Mouse (Mus musculus) heart, adult 18-20 months (tissue): Measurements from ENCODE around the gene B4galt1. TPM values are rescaled to one million over a fixed set of nuclear protein-coding genes. Genes with fewer than 3 reads are reported as not detected.

Source experiments
- DNase-seq, 2 experiments: peaks; one replicate each; pipeline ENCODE4 v3.0.0; 2021 to 2022; ENCODE audit warnings: mixed read lengths in 1 of 2
- total RNA-seq, 2 experiments: library from RNA; stranded (reverse); gene quantifications; 2 replicates each; pipeline ENCODE4 v1.2.3; 2021

B4galt1 gene
- total RNA-seq, 2 experiments from 2014 or later = 58.2 to 59.1 TPM

- DNase-seq = peak in 1 of 2 experiments; percentile 54
Measured at GRCm38 (mm10) chr4:40843726-40844125, 10.1 kb downstream of the B4galt1 start.

GRCm38 (mm10) chr4:40840448-40840847, 13.4 kb downstream of the B4galt1 start:
- peak; percentile 44 to 67 for DNase-seq

GRCm38 (mm10) chr4:40839251-40839650, 14.6 kb downstream of the B4galt1 start:
- DNase-seq = peak in 1 of 2 experiments; percentile 41

- peak; percentile 79 to 80 for DNase-seq
Measured at GRCm38 (mm10) chr4:40837451-40838285, 16.1 kb downstream of the B4galt1 start.

GRCm38 (mm10) chr4:40837008-40837407, 16.8 kb downstream of the B4galt1 start:
- DNase-seq = no peak

- peak in 1 of 2 experiments; percentile 8 for DNase-seq
Measured at GRCm38 (mm10) chr4:40834872-40835271, 18.9 kb downstream of the B4galt1 start.

- no peak for DNase-seq
Measured at GRCm38 (mm10) chr4:40834232-40834786, 19.5 kb downstream of the B4galt1 start.

- DNase-seq = peak; percentile 18 to 52
Measured at GRCm38 (mm10) chr4:40833381-40834231, 20.2 kb downstream of the B4galt1 start.

- no peak for DNase-seq
Measured at GRCm38 (mm10) chr4:40830530-40830929, 23.3 kb downstream of the B4galt1 start.

- peak in 1 of 2 experiments; percentile 50 for DNase-seq
Measured at GRCm38 (mm10) chr4:40829654-40830400, 24.0 kb downstream of the B4galt1 start.

GRCm38 (mm10) chr4:40828910-40829309, 24.9 kb downstream of the B4galt1 start:
- DNase-seq = peak; percentile 78 to 91

- no peak for DNase-seq
Measured at GRCm38 (mm10) chr4:40827926-40828325, 25.9 kb downstream of the B4galt1 start.

- DNase-seq = no peak
Measured at GRCm38 (mm10) chr4:40826810-40827209, 27.0 kb downstream of the B4galt1 start.

- DNase-seq = no peak
Measured at GRCm38 (mm10) chr4:40825981-40826380, 27.8 kb downstream of the B4galt1 start.

- no peak for DNase-seq
Measured at GRCm38 (mm10) chr4:40825146-40825545, 28.7 kb downstream of the B4galt1 start.

GRCm38 (mm10) chr4:40824505-40824904, 29.3 kb downstream of the B4galt1 start:
- no peak for DNase-seq

- no peak for DNase-seq
Measured at GRCm38 (mm10) chr4:40823664-40824063, 30.1 kb downstream of the B4galt1 start.

- DNase-seq = no peak
Measured at GRCm38 (mm10) chr4:40823151-40823550, 30.7 kb downstream of the B4galt1 start.

GRCm38 (mm10) chr4:40821303-40822023, 32.3 kb downstream of the B4galt1 start:
- DNase-seq = no peak

GRCm38 (mm10) chr4:40820903-40821302, 32.9 kb downstream of the B4galt1 start:
- no peak for DNase-seq

GRCm38 (mm10) chr4:40820024-40820423, 33.8 kb downstream of the B4galt1 start:
- peak; percentile 58 to 63 for DNase-seq
